Mouse (Mus musculus) kidney, postnatal 0 days (tissue): Measurements from ENCODE around the gene Mri1. TPM values are rescaled to one million over a fixed set of nuclear protein-coding genes. Genes with fewer than 3 reads are reported as not detected.

Experiments
- ATAC-seq: fragments of 200-750 bp; cut with Nextera tagmentation; replicated peaks from 2 replicates; pipeline ENCODE4 v1.8.0; 2017; ENCODE audit warnings: low read depth, moderate number of reproducible peaks, moderate TSS enrichment, moderate library complexity; ENCODE audit not compliant: low FRiP score
- DNase-seq: peaks from one replicate; pipeline ENCODE4 v3.0.0-alpha.2; 2016; ENCODE audit warnings: low spot score
- H3K27ac ChIP-seq: fragments of 300-500 bp; sonication (generic); 2 replicates; pipeline ENCODE4 v1.5.1; 2014; ENCODE audit warnings: mild to moderate bottlenecking
- H3K27me3 ChIP-seq: fragments of 300-500 bp; sonication (generic); 2 replicates; pipeline ENCODE4 v1.6.1; 2014; ENCODE audit warnings: low read length, mixed read lengths; ENCODE audit not compliant: insufficient read depth
- H3K36me3 ChIP-seq: fragments of 300-500 bp; sonication (generic); 2 replicates; pipeline ENCODE4 v1.6.1; 2014; ENCODE audit warnings: low read length, mixed read lengths; ENCODE audit not compliant: insufficient read depth
- H3K4me1 ChIP-seq: fragments of 300-500 bp; sonication (generic); replicated peaks from 2 replicates; pipeline ENCODE4 v1.6.1; 2014; ENCODE audit warnings: antibody characterized with exemption, low read length, mixed read lengths; ENCODE audit not compliant: insufficient read depth
- H3K4me2 ChIP-seq: fragments of 300-500 bp; sonication (generic); 2 replicates; pipeline ENCODE4 v1.6.1; 2014; ENCODE audit warnings: mild to moderate bottlenecking, low read length, moderate library complexity, mixed read lengths
- H3K4me3 ChIP-seq: fragments of 300-500 bp; sonication (generic); replicated peaks from 2 replicates; pipeline ENCODE4 v1.5.1; 2014; ENCODE audit warnings: low read depth, low read length
- H3K9ac ChIP-seq: fragments of 300-500 bp; sonication (generic); 2 replicates; pipeline ENCODE4 v1.6.1; 2014; ENCODE audit warnings: low read depth, low read length
- H3K9me3 ChIP-seq: fragments of 300-500 bp; sonication (generic); replicated peaks from 2 replicates; pipeline ENCODE4 v1.6.1; 2016; ENCODE audit warnings: low read length, inconsistent platforms, mixed read lengths
- CTCF ChIP-seq: IDR thresholded peaks from 2 replicates; pipeline ENCODE4 v1.5.1; 2016; ENCODE audit warnings: antibody characterized with exemption, low read depth, mild to moderate bottlenecking, moderate library complexity
- WGBS: fragments of 180-500 bp; shearing (Covaris S2); extraction: QIAGEN DNeasy Blood & Tissue Kit; methylation state at CpG from one replicate; pipeline ENCODE4 v1.1.7; 2014; 5-methylcytosine and 5-hydroxymethylcytosine counted together
- microRNA counts: library from miRNA; unstranded; fragments of <30 nt; microRNA quantifications from one replicate; lab custom pipeline; 2015
- microRNA-seq: library from miRNA; unstranded; fragments of <30 nt; microRNA quantifications from one replicate; pipeline ENCODE4, GENCODE M21; 2016
- polyA plus RNA-seq: library from polyadenylated mRNA; unstranded; fragments of >200 nt; fragmentation: Nextera tagmentation; extraction: Ambion mirVana; gene quantifications from 2 replicates; pipeline ENCODE4 v1.2.1, GENCODE M21; 2015

Mri1 gene
- polyA plus RNA-seq, 1 experiment from 2014 or later = 80.4 TPM

DNA sequence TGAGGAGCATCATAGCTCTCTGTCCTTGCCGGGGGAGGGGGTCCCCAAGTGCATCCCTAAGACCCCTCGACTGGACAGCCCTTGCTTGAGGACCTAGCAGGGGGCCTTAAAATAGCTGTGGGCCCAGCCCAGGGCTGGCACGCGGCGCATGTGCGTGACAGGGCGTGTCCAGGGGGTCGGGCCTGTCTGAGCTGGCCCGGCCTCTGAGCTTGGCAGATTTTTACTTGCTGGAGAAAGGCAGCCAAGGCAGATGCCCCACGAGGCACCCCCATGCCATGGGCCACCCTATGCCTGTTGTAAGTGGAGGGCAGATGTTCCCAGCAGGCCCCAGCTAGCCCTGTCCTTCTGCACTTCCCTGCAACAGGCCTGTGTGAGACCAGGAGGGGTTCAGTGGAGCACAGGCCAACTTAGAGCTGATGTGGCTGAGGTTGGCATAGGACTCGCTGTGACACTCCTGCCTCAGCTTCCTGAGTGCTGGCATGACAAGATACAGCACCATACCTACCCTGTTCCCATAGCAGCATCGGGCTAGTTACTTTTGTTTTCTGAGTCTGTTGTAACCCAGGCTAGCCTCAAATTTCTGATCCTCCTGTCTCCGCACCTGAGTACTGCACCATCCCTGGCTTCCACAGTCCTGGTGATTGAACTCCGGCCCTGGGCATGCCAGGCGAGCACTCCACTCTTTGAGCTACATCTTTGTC, 55.4 kb downstream of the Mri1 start:
- no peak for TF ChIP-seq CTCF
- Histone ChIP-seq H3K36me3 (0 out of 2 replicates have a peak, but pooled peaks cover 8% of the 10 kb centered on the region), H3K4me1 (peaks cover 46% of the 10 kb centered on the region), H3K27me3 (no peaks in the 10 kb centered on the region), H3K27ac (peak overlapping the region; percentile 96), H3K9ac (peak overlapping the region; percentile 80), H3K4me3 (peak overlapping the region; percentile 66), H3K9me3 (no peaks in the 10 kb centered on the region), H3K4me2 (peak overlapping the region; percentile 87)
- WGBS = 40% methylated on average over 15 of the region's 15 CpGs
- ATAC-seq = no peak
- peak; percentile 58 for DNase-seq

DNA sequence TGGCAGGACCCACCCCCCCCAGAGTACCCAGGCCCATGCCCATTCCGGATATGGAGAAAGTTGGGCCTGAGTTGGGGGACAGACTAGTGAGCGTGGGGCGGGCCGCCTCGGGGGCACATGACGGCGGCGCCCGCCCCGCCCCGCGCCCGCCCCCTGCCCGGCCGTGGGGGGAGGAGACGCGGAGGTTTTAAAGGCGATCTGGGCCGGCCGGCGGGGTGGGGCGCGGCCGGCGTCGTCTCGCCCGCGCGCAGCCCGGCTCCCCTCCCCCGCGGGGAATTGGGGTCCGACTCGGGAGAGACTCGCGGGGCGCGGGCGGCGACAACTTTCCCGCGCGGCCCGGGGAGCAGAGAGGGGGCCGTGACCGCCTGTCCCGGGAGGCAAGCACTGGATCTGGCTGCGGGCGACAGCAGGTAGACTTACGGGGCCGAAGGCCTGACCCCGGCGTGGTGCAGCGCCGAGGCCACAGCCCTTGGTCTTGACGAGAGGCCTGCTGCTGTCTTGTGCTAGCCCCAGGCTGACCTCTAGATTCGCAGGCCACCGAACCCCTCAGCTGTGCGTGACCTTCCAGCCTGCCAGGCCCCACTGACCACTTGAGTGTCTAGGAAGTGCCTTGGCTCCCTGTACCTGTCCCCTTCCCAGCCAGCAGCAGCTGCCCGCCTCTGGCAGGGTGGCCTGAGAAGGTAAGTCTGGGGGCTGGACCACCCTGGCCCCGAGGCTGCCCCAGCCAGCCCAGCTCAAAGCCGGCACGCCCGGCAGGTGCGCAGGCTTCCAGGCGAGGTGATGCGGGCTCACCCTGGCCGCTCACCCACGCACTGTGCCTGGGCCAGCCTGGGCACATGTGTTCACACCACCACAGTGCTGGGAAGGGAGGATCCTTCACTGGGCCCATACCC, 56.2 kb downstream of the Mri1 start:
- no peak for TF ChIP-seq CTCF
- ATAC-seq = 0 out of 2 replicates have a peak, but pooled peaks have one; percentile 0
- Histone ChIP-seq H3K27ac (peak overlapping the region; percentile 96), H3K27me3 (no peaks in the 10 kb centered on the region), H3K4me2 (peak overlapping the region; percentile 87), H3K4me1 (peaks cover 46% of the 10 kb centered on the region), H3K36me3 (0 out of 2 replicates have a peak, but pooled peaks cover 8% of the 10 kb centered on the region), H3K9me3 (no peaks in the 10 kb centered on the region), H3K4me3 (peak overlapping the region; percentile 66), H3K9ac (peak overlapping the region; percentile 80)
- peak; percentile 85 for DNase-seq
- WGBS = 3% methylated on average over 64 of the region's 70 CpGs

DNA sequence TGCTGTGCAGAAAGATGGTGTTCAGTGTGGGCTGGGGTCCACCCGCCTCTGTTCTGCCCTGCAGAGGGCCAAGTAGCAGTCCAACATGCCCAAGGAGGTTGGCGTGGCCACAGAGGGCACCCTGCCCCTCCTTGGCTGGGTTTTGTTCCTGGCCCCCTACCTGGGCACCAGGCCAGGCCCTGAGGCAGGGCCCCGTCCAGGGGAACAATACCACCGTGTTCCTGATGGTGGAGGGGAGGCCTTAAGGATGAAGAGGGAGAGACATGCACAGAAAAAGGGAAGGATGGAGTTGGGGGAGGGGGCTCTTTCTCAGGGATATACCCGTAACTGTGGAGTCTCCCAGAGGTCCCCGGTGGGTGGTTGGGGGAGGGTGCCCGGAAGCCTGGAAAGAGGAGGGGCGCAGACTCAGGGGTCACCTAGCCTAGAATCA, 57.0 kb downstream of the Mri1 start:
- Histone ChIP-seq H3K27ac (peak overlapping the region; percentile 96), H3K27me3 (no peaks in the 10 kb centered on the region), H3K4me2 (peak overlapping the region; percentile 87), H3K9me3 (no peaks in the 10 kb centered on the region), H3K4me1 (peaks cover 46% of the 10 kb centered on the region), H3K9ac (peak overlapping the region; percentile 80), H3K4me3 (peak overlapping the region; percentile 66), H3K36me3 (0 out of 2 replicates have a peak, but pooled peaks cover 5% of the 10 kb centered on the region)
- no peak for DNase-seq
- no peak for TF ChIP-seq CTCF
- WGBS = 19% methylated on average over 8 of the region's 8 CpGs
- ATAC-seq = no peak

MicroRNAs encoded within 50 kb of the gene (microRNA counts, 519-probe panel; counts per million panel counts)
- microRNA mmu-miR-23a (lab: Ali Mortazavi, UCI) (6,477 counts per million, percentile 92 among the panel's probes with 10 or more counts), microRNA mmu-miR-27a (lab: Ali Mortazavi, UCI) (6,966 counts per million, percentile 94 among the panel's probes with 10 or more counts)

Small RNA genes lying within 50 kb of the gene (microRNA-seq; reads per million reads assigned to microRNA genes)
- gene Mir23a = 13,119 reads per million, percentile 95 among the genes with 10 or more reads in this experiment
- not detected for gene Mir24-2
- gene Mir27a = 342 reads per million, percentile 66 among the genes with 10 or more reads in this experiment
- not detected for gene Mir3074-2

Other genes with a start within 250 kb of the Mri1 start
- 15.8 and 21.0 TPM in 2 replicates for gene 2210011C24Rik, start 245.2 kb downstream of the Mri1 start, polyA plus RNA-seq
- 12.7 and 15.7 TPM in 2 replicates for gene Palm3, start 235.9 kb downstream of the Mri1 start, polyA plus RNA-seq
- 1.2 and 1.3 TPM in 2 replicates for gene Il27ra, start 214.7 kb downstream of the Mri1 start, polyA plus RNA-seq
- gene Rln3, start 212.3 kb downstream of the Mri1 start, polyA plus RNA-seq = not detected in 2 replicates
- gene Gm10643, start 192.2 kb downstream of the Mri1 start, polyA plus RNA-seq = 1.8 TPM in 2 replicates
- 6.7 and 7.4 TPM in 2 replicates for gene Rfx1, start 190.5 kb downstream of the Mri1 start, polyA plus RNA-seq
- gene Dcaf15, start 152.6 kb downstream of the Mri1 start, polyA plus RNA-seq = 7.5 TPM in 2 replicates
- gene Podnl1, start 131.3 kb downstream of the Mri1 start, polyA plus RNA-seq = 0.05 and 0.14 TPM in 2 replicates
- 17.2 and 19.1 TPM in 2 replicates for gene Cc2d1a, start 109.4 kb downstream of the Mri1 start, polyA plus RNA-seq
- 1.3 and 1.6 TPM in 2 replicates for gene 4930432K21Rik, start 109.3 kb downstream of the Mri1 start, polyA plus RNA-seq
- gene Nanos3, start 72.1 kb downstream of the Mri1 start, polyA plus RNA-seq = 8.6 and 9.6 TPM in 2 replicates
- 10.5 and 11.0 TPM in 2 replicates for gene Zswim4, start 20.3 kb downstream of the Mri1 start, polyA plus RNA-seq
- gene D8Ertd738e, start 7.6 kb downstream of the Mri1 start, polyA plus RNA-seq = 373 and 388 TPM in 2 replicates
- gene Ccdc130, start 13.1 kb upstream of the Mri1 start, polyA plus RNA-seq = 17.4 and 20.2 TPM in 2 replicates
- gene Cacna1a, start 131.1 kb upstream of the Mri1 start, polyA plus RNA-seq = 4.3 and 6.6 TPM in 2 replicates